Mouse (Mus musculus): ENCODE data around the gene Wnk2.

The Wnk2 gene

GRCm38 (mm10) chr13:49147858-49148226, at the start of gene Wnk2:
Gene Wnk2, minus strand, starts transcription at chr13:49148014.
- 0% methylated on average over 37 of the region's 43 CpGs for WGBS

GRCm38 (mm10) chr13:49196766-49197165, 49.0 kb upstream of the Wnk2 start:
- 66% methylated on average over 6 of the region's 6 CpGs for WGBS

DNA sequence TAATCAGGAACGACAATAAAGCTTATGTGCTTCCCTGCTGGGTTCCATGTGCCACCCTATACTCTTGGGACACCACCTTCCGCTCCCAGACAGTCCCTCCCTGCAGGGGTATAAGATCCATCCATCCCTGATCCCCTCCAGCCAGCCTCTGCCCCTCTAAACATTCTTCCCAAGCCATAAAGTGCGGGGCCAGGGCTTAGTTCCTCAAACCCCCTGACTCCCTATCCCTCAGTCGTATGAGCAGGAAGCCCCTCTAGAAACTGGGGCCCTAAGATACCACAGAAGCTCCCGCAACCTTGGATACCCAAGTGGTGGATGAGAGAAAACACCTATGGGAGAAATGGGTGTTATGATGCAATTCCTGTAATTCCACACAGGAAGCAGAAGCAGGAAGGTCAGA, 48.4 kb upstream of the Wnk2 start:
- WGBS = 86% methylated on average over 5 of the region's 5 CpGs

- 94% methylated on average over 7 of the region's 7 CpGs for WGBS
Observed at GRCm38 (mm10) chr13:49195651-49196050, 47.8 kb upstream of the Wnk2 start.

DNA sequence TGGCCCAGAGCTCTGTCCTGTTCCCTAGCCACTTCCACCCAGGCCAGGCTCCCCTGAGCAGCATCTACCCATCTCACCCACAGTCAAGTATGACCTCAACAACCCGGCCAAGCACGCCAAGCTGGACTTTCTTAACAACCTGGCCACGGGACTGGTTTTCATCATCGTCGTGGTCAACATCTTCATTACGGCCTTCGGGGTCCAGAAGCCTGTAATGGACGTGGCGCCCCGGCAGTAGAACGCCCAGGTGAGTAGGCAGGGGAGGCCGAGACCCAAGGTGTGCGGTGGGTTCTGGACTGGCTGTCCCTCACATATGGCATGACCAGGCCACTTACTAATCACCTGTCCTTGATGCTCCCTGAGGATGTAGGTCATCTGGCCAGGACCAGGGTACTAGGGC, 47.0 kb upstream of the Wnk2 start:
- 96% methylated on average over 13 of the region's 13 CpGs for WGBS

DNA sequence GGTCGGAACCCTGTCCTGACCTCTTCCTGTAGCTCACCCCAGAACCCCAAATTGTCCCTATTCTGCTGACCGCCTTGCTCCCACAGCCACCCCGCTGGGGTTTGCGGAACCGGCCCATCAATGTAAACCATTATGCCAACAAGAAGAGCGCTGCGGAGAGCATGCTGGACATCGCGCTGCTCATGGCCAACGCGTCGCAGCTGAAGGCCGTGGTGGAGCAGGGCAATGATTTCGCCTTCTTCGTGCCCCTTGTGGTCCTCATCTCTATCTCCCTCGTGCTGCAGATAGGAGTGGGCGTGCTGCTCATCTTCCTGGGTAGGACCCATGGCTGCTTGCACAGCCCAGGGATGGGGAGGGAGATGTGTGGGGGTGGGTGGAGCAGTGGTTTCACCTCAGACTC, 45.8 kb upstream of the Wnk2 start:
- WGBS = 97% methylated on average over 17 of the region's 17 CpGs

DNA sequence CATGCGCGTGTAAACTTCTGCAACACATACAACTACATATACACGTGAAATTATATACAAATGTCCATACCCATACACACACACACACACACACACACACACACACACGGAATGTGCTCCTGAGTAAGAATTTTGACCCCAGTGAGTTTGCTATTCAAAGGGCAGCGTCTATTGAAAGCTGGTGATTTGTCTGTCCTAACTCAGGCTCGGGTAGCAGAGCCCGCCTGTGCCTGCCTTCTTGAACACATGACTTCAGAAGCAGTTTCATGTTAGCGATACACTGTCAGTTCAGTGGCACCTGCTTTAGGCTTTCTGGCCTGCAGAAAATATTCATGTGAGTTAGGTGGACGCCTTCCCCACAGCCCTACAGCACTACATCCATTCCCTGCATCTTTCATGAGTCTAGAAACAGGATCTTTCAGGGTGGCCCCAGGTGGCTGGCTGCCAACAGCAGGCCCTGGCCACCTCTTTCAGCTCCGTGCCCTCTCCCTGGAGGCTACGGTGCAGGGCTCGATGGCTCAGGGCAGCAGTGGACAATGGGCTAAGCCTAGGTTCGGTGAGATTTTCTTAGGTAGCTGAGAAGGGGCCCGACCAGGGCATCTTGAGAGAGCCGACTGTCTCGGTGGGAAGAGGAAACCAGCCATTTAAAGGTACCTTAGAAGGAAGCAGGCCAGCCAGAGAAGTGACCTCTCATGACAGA, 44.5 kb upstream of the Wnk2 start:
- 80% methylated on average over 16 of the region's 16 CpGs for WGBS

GRCm38 (mm10) chr13:49191673-49192035, 43.8 kb upstream of the Wnk2 start:
- WGBS = 84% methylated on average over 5 of the region's 5 CpGs

DNA sequence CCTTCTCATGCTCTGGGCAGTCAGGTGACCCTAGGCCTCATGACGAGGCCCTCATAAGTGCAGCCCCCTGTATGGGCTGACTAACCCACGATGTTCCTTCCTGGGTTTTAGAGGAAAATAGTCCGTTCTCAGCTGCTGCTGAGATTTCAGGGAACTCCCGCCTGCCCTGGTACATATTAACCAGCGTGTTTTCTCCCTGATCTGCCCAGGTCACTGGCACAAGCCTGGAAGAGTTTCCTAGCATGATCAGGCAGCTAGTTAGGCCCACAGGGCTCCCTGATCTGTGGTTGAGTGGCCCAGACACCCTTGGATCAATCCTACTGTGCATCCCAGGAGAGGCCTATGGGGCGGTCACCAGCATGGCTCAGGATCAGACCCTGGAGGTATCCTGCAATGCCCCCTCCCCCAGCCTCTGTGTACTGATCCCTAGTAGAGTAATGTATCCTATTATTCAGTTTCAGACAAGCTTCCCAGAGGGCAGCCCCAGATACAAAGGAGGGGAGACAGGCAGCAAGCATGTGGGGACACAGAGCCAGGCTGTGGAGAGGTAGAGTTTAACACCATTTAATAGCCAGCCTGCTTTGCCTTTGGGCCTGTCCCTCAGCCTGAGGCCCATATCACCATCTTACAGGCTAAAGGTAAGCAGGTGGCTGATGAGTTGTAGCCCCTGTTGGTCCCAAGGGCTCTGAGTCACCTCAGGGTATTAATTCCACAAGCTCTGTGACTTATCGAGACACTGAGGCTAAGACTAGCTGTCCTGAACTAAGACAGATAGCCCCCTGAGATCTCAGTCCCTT, 43.3 kb upstream of the Wnk2 start:
- WGBS = 91% methylated on average over 7 of the region's 7 CpGs

DNA sequence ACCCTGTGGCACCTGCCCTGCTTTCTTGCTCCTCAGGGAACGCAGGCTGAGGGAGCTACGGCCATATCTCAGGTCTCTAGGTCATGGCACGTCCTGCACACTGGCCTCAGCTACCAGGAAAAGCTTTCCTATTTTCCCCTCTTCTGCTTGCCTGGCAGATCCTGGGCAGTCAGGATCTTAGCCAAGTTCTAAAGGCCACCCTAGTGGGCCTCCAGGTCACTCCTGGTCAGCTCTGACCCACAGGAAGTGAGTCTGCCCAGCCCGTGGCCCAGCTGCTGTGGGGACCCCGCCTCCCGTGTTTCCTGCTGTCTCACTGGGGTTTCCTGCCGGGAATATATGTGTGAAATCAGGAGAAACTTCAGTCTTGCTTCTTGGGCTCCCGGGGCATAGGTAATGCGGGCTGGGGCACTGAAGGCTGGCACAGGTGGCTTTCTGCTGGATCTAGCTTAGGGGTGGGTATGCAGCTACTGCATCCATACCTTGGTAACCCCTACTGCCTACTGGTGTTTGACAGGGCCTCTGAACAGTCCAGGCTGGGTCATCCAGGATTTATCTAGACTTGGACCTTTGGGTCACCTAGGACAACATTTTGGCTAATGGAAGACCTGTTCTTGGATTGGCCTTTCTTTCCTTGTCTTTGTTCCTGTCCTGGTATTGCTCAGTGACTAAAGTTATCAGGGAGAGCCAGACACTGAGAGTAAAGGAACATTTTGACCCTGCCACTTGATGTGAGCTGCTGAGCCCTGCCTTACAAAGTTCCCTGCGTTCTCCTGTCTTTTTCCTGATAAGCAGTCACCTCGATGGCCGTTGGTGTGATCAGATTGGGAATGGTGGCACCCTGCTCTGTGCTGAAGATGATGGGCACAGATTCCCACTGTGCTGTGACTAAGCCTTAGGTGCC, 42.4 kb upstream of the Wnk2 start:
- WGBS = 78% methylated on average over 12 of the region's 12 CpGs

DNA sequence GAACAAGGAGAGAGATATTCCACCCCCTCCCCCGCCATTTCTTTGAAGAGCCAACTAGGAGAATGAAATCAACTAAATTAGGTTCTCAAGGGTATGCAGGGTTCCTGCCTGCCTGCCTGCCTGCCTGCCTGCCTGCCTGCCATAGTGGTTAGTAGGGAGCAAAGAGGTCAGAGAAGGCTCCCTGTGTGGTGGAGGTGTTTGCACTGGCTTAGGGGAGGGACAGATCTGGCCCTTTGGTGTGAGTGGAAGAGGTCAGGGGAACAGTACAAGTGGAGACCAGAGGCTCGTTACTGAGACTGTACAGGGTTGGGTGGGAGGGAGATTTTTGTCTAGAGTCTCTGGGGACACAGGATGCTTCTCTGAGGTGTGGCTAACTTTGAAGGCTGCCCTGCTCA, 41.1 kb upstream of the Wnk2 start:
- 64% methylated on average over 2 of the region's 2 CpGs for WGBS

DNA sequence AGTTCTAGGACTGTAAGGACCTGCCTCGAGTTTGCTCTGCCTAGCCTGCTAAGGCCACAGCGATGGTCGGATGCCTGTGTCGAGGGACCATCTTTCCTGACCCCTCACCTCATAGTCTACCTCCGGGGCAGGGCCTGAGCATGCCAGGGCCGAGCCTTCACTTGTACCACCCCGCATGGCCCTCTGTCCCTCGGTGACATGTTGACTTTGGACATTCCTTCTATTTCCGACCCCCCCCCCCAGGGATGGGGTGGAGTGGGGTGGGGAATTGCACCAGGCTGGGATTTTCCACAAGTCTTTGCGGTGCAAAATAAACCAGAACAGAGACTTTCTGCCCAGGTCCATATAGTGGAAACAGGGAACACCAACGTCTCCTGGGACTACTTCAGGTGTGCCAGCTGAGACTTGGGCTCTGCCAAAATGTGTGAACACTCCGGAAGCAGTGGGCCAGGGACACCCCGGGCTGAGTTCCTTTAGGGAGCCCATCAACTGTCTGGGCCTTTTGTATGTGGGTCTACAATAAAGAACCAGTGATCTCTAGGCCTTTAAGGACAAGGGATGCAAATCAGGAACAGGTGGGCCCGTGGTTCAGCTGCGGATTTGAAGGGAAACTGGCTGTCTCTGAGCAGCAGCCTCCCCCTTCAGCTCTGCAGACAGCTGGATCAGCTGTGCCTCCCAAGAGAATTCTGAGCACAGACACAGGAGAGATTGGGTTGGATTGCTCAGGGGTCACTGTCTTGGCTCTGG, 40.6 kb upstream of the Wnk2 start:
- 25% methylated on average over 15 of the region's 15 CpGs for WGBS

GRCm38 (mm10) chr13:49187288-49188218, 39.7 kb upstream of the Wnk2 start, which contains the start of gene Ninj1:
Gene Ninj1, plus strand, starts transcription at chr13:49187485.
- 2% methylated on average over 68 of the region's 87 CpGs for WGBS

- WGBS = 28% methylated on average over 11 of the region's 11 CpGs
Observed at GRCm38 (mm10) chr13:49186798-49187287, 39.0 kb upstream of the Wnk2 start.

- 61% methylated on average over 5 of the region's 5 CpGs for WGBS
Observed at GRCm38 (mm10) chr13:49183646-49184045, 35.8 kb upstream of the Wnk2 start.

DNA sequence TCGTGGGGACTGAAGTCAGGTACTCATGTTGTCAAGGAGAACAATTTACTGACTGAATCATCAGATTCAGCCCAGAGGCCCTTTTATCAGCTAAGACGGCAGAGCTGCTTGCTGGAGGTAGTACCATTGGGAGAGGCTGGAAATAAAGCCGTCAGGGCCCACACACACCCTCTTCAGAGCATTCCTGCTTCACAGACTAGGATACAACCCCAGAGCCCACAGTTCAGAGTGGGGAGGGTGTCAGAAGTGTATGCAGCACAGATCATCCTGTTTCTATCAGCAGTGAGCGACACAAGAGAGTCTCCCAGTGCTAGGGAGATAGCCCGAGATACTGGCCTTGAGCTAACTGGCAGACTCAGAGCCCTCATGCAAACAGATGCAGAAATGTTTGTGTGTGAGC, 35.3 kb upstream of the Wnk2 start:
- 72% methylated on average over 5 of the region's 5 CpGs for WGBS

GRCm38 (mm10) chr13:49181411-49181984, 33.7 kb upstream of the Wnk2 start:
- WGBS = 91% methylated on average over 3 of the region's 3 CpGs

DNA sequence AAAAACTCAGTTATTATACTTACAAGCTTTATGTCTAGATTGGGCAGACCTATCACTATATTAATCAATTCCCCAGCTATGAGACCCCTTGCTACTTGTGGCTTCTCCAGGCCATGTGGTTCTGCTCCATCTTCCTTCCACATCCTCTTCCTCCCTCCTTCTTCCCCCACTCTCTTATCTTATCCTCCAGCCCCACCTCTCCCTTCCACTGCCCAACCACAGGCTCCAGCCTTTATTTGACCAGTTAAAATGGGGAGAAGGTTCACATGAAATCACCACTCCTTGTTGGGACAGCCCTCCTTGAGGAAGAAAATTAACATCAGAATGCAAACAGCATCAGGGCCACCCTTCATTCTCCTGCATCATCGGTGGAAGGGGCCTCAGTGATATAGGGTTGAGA, 32.9 kb upstream of the Wnk2 start:
- WGBS = 86% methylated on average over 1 of the region's 1 CpGs

- 96% methylated on average over 5 of the region's 5 CpGs for WGBS
Observed at GRCm38 (mm10) chr13:49180274-49180673, 32.5 kb upstream of the Wnk2 start.

Data from cerebral cortex, adult 2 months (tissue).